Mouse (Mus musculus) forebrain, embryonic 10.5 days (tissue): ENCODE data around the gene Cryl1. TPM values are rescaled to one million over a fixed set of nuclear protein-coding genes. Genes with fewer than 3 reads are reported as not detected.

ENCODE experiments used
- DNase-seq: peaks from one replicate; pipeline ENCODE4 v3.0.0-alpha.2; 2017; ENCODE audit warnings: low spot score; ENCODE audit errors: extremely low spot score
- H3K27ac ChIP-seq: fragments of 300-500 bp; sonication (generic); 2 replicates; pipeline ENCODE4 v1.5.1; 2016; ENCODE audit warnings: mild to moderate bottlenecking
- H3K27me3 ChIP-seq: fragments of 300-500 bp; sonication (generic); 2 replicates; pipeline ENCODE4 v1.6.1; 2016; ENCODE audit warnings: mild to moderate bottlenecking; ENCODE audit not compliant: poor library complexity, severe bottlenecking
- H3K36me3 ChIP-seq: fragments of 300-500 bp; sonication (generic); replicated peaks from 2 replicates; pipeline ENCODE4 v1.6.1; 2016; ENCODE audit warnings: mild to moderate bottlenecking, moderate library complexity
- H3K4me1 ChIP-seq: fragments of 300-500 bp; sonication (generic); 2 replicates; pipeline ENCODE4 v1.6.1; 2016
- H3K4me3 ChIP-seq: fragments of 300-500 bp; sonication (generic); 2 replicates; pipeline ENCODE4 v1.5.1; 2016; ENCODE audit warnings: mild to moderate bottlenecking, moderate library complexity
- H3K9me3 ChIP-seq: fragments of 300-500 bp; sonication (generic); 2 replicates; pipeline ENCODE4 v1.6.1; 2016; ENCODE audit warnings: mild to moderate bottlenecking, moderate library complexity
- WGBS: fragments of 180-500 bp; shearing (Covaris S2); methylation state at CpG from one replicate; pipeline ENCODE4 v1.1.7; 2016; 5-methylcytosine and 5-hydroxymethylcytosine counted together
- polyA plus RNA-seq: library from polyadenylated mRNA; unstranded; fragments of >200 nt; fragmentation: Nextera tagmentation; extraction: Ambion mirVana; gene quantifications from 2 replicates; pipeline ENCODE4 v1.2.1, GENCODE M21; 2016

Gene Cryl1
- polyA plus RNA-seq, 1 experiment from 2014 or later = 6.2 TPM

- H3K27me3 ChIP-seq = no peaks in the 10 kb centered on the region
- no peaks in the 10 kb centered on the region for H3K9me3 ChIP-seq
- H3K4me1 ChIP-seq = no peaks in the 10 kb centered on the region
- no peaks in the 10 kb centered on the region for H3K36me3 ChIP-seq
- no peak overlapping the region for H3K27ac ChIP-seq
- no peak overlapping the region for H3K4me3 ChIP-seq
- DNase-seq = no peak
- WGBS = 73% methylated on average over 6 of the region's 6 CpGs
Observed at GRCm38 (mm10) chr14:57334833-57335232, 63.5 kb downstream of the Cryl1 start.

- WGBS = 93% methylated on average over 8 of the region's 8 CpGs
Observed at GRCm38 (mm10) chr14:57332503-57332902, 65.8 kb downstream of the Cryl1 start.

GRCm38 (mm10) chr14:57331097-57331496 lies 67.2 kb downstream of the Cryl1 start:
- H3K4me3 ChIP-seq = no peak overlapping the region
- H3K9me3 ChIP-seq = no peaks in the 10 kb centered on the region
- WGBS = 89% methylated on average over 10 of the region's 10 CpGs
- no peaks in the 10 kb centered on the region for H3K36me3 ChIP-seq
- no peaks in the 10 kb centered on the region for H3K27me3 ChIP-seq
- no peaks in the 10 kb centered on the region for H3K4me1 ChIP-seq
- no peak overlapping the region for H3K27ac ChIP-seq
- DNase-seq = no peak

More at GRCm38 (mm10) chr14:57332503-57332902, 65.8 kb downstream of the Cryl1 start:
- Histone ChIP-seq H3K9me3 (no peaks in the 10 kb centered on the region), H3K27me3 (no peaks in the 10 kb centered on the region), H3K4me3 (no peak overlapping the region), H3K27ac (no peak overlapping the region), H3K36me3 (no peaks in the 10 kb centered on the region), H3K4me1 (no peaks in the 10 kb centered on the region)
- no peak for DNase-seq

GRCm38 (mm10) chr14:57329600-57329999 lies 68.7 kb downstream of the Cryl1 start:
- H3K9me3 ChIP-seq = no peaks in the 10 kb centered on the region
- H3K4me3 ChIP-seq = no peak overlapping the region
- no peak for DNase-seq
- no peaks in the 10 kb centered on the region for H3K4me1 ChIP-seq
- H3K36me3 ChIP-seq = no peaks in the 10 kb centered on the region
- H3K27ac ChIP-seq = no peak overlapping the region
- WGBS = 92% methylated on average over 15 of the region's 15 CpGs
- no peaks in the 10 kb centered on the region for H3K27me3 ChIP-seq

GRCm38 (mm10) chr14:57326771-57327170 lies 71.6 kb downstream of the Cryl1 start:
- 91% methylated on average over 6 of the region's 6 CpGs for WGBS
- H3K9me3 ChIP-seq = no peaks in the 10 kb centered on the region
- H3K4me1 ChIP-seq = no peaks in the 10 kb centered on the region
- no peaks in the 10 kb centered on the region for H3K27me3 ChIP-seq
- no peak overlapping the region for H3K27ac ChIP-seq
- H3K36me3 ChIP-seq = no peaks in the 10 kb centered on the region
- H3K4me3 ChIP-seq = no peak overlapping the region
- no peak for DNase-seq

- Histone ChIP-seq H3K27ac (no peak overlapping the region), H3K36me3 (no peaks in the 10 kb centered on the region), H3K27me3 (no peaks in the 10 kb centered on the region), H3K4me3 (no peak overlapping the region), H3K9me3 (no peaks in the 10 kb centered on the region), H3K4me1 (peaks cover 24% of the 10 kb centered on the region)
- 85% methylated on average over 1 of the region's 1 CpGs for WGBS
- no peak for DNase-seq
Observed at GRCm38 (mm10) chr14:57318812-57319211, 79.5 kb downstream of the Cryl1 start.

- H3K27ac ChIP-seq = peak overlapping the region; percentile 32
- DNase-seq = peak; percentile 29
Observed at GRCm38 (mm10) chr14:57316662-57317600, 81.4 kb downstream of the Cryl1 start.

GRCm38 (mm10) chr14:57315976-57316375 lies 82.4 kb downstream of the Cryl1 start:
- H3K4me1 ChIP-seq = peaks cover 24% of the 10 kb centered on the region
- DNase-seq = peak; percentile 17
- no peak overlapping the region for H3K27ac ChIP-seq
- no peaks in the 10 kb centered on the region for H3K27me3 ChIP-seq
- H3K36me3 ChIP-seq = no peaks in the 10 kb centered on the region
- no peak overlapping the region for H3K4me3 ChIP-seq
- H3K9me3 ChIP-seq = no peaks in the 10 kb centered on the region
- 23% methylated on average over 3 of the region's 3 CpGs for WGBS

More at GRCm38 (mm10) chr14:57316662-57317600, 81.4 kb downstream of the Cryl1 start:
- H3K36me3 ChIP-seq = no peaks in the 10 kb centered on the region
- WGBS = 63% methylated on average over 16 of the region's 16 CpGs
- H3K27me3 ChIP-seq = no peaks in the 10 kb centered on the region
- H3K4me3 ChIP-seq = no peak overlapping the region
- no peaks in the 10 kb centered on the region for H3K9me3 ChIP-seq
- H3K4me1 ChIP-seq = peaks cover 24% of the 10 kb centered on the region

GRCm38 (mm10) chr14:57315551-57315950 lies 82.8 kb downstream of the Cryl1 start:
- Histone ChIP-seq H3K27ac (no peak overlapping the region), H3K4me1 (peaks cover 24% of the 10 kb centered on the region), H3K4me3 (no peak overlapping the region), H3K9me3 (no peaks in the 10 kb centered on the region), H3K36me3 (no peaks in the 10 kb centered on the region), H3K27me3 (no peaks in the 10 kb centered on the region)
- DNase-seq = no peak
- WGBS = 69% methylated on average over 7 of the region's 7 CpGs

- no peak for DNase-seq
- 89% methylated on average over 11 of the region's 11 CpGs for WGBS
- H3K27ac ChIP-seq = no peak overlapping the region
- no peaks in the 10 kb centered on the region for H3K9me3 ChIP-seq
- peaks cover 12% of the 10 kb centered on the region; the same call in 1 of the 2 replicates for H3K4me1 ChIP-seq
- no peaks in the 10 kb centered on the region for H3K36me3 ChIP-seq
- H3K27me3 ChIP-seq = no peaks in the 10 kb centered on the region
- H3K4me3 ChIP-seq = no peak overlapping the region
Observed at GRCm38 (mm10) chr14:57301600-57302230, 96.6 kb downstream of the Cryl1 start.

GRCm38 (mm10) chr14:57300530-57300929 lies 97.8 kb downstream of the Cryl1 start:
- peaks cover 12% of the 10 kb centered on the region; the same call in 1 of the 2 replicates for H3K4me1 ChIP-seq
- no peaks in the 10 kb centered on the region for H3K27me3 ChIP-seq
- no peak overlapping the region for H3K4me3 ChIP-seq
- no peak for DNase-seq
- WGBS = 53% methylated on average over 2 of the region's 2 CpGs
- no peak overlapping the region for H3K27ac ChIP-seq
- no peaks in the 10 kb centered on the region for H3K9me3 ChIP-seq
- no peaks in the 10 kb centered on the region for H3K36me3 ChIP-seq

- 68% methylated on average over 5 of the region's 5 CpGs for WGBS
- H3K27me3 ChIP-seq = no peaks in the 10 kb centered on the region
- no peak for DNase-seq
Observed at GRCm38 (mm10) chr14:57297672-57298071, 100.7 kb downstream of the Cryl1 start.

GRCm38 (mm10) chr14:57291399-57291942 lies 106.9 kb downstream of the Cryl1 start:
- no peaks in the 10 kb centered on the region for H3K9me3 ChIP-seq
- H3K4me3 ChIP-seq = no peak overlapping the region
- H3K27me3 ChIP-seq = no peaks in the 10 kb centered on the region
- DNase-seq = no peak
- peaks cover 15% of the 10 kb centered on the region for H3K4me1 ChIP-seq
- H3K36me3 ChIP-seq = no peaks in the 10 kb centered on the region
- no peak overlapping the region for H3K27ac ChIP-seq
- WGBS = 90% methylated on average over 7 of the region's 7 CpGs

More at GRCm38 (mm10) chr14:57297672-57298071, 100.7 kb downstream of the Cryl1 start:
- no peaks in the 10 kb centered on the region for H3K9me3 ChIP-seq
- H3K4me3 ChIP-seq = no peak overlapping the region
- H3K27ac ChIP-seq = no peak overlapping the region
- no peaks in the 10 kb centered on the region for H3K36me3 ChIP-seq
- peaks cover 12% of the 10 kb centered on the region; the same call in 1 of the 2 replicates for H3K4me1 ChIP-seq
